Mouse (Mus musculus): ENCODE results near the gene Mrpl43. TPM values are rescaled to one million over a fixed set of nuclear protein-coding genes. Genes with fewer than 3 reads are reported as not detected.

The Mrpl43 gene
- total RNA-seq, 2 experiments from 2014 or later, result 49.1 to 51.6 TPM

DNA sequence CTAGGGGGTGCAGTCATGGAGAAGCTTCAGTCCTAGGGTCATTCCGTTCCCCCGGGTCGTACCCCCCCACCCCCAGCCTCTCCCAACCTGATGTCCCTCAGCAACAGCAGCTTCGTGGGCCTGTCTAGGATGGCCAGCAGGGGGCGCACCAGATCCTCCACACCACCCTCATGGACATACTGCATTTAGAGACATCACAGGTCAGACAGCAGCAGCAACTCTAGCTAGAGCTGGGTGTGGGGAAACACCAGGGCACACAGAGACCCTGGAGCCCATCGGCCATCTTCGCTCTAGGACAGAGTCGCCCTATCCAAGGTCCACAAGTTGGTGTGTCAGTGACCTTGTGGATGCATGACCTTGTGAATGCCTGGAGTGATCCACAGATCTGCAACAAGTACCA lies 23.9 kb upstream of the Mrpl43 start:
- intact Hi-C loops (cut with DNase I), result no loop called here
- peak; percentile 69 to 85 for DNase-seq

DNA sequence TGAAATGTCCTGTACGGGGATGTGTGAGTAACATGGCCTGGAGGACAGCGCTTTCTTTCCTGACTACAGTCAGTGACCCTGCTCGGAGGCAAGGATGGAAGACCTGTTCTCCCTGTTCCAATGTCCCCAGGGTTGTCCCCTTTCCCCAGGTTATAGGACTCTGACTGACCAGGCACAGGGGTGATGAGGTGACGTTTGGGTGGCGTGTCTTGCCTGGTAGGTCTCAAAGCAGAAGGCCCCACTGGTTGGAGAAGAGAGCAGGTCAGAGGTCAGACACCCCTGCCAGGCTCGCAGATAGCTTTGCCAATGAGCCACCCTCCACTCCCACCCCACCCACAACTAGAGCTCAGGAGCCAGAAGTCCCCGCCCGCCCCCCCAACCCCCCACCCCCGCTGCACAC lies 23.3 kb upstream of the Mrpl43 start:
- intact Hi-C loops (cut with DNase I), result no loop called here
- no peak for DNase-seq

DNA sequence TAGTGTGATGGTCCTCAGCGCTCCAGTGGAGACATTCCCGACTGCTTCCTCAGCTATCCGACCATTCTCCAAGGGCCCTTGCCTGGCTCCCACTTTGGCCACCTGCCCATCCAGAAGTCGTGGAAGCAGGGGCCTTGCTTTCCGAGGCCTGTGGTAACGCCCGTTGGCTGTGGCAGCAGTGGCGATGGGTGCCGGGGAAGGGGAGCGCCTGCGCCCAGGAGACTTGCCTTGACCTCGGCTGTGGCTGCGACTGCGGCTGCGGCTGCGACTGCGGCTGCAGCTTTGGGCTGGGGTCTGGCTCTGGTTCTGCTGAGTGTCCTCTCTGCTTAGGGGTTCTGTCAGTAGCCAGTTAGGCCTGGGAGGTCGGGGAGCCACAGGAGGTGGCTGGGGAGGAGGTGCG lies 22.5 kb upstream of the Mrpl43 start:
- intact Hi-C loops (cut with DNase I), result no loop called here
- no peak for DNase-seq

DNA sequence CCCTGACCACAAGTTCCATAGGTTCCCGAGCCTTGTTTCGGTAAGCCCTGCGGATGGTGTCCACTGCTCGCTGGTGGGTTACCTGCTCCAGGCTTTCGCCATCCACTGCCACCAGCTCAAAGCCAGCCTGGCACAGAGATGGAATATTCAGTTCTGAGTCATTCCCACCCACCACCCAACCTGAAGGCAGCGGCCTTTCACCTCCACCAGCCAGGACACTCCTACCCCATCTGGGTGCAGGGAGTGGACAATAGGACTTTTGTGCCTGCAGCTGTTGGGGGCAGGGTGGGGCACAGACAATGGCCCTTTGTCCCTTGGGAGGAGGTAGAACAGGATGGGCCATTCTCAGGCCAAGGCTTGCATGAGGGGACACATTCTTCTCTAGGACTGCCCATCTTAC lies 21.6 kb upstream of the Mrpl43 start:
- no peak for DNase-seq
- intact Hi-C loops (cut with DNase I), result no loop called here

DNA sequence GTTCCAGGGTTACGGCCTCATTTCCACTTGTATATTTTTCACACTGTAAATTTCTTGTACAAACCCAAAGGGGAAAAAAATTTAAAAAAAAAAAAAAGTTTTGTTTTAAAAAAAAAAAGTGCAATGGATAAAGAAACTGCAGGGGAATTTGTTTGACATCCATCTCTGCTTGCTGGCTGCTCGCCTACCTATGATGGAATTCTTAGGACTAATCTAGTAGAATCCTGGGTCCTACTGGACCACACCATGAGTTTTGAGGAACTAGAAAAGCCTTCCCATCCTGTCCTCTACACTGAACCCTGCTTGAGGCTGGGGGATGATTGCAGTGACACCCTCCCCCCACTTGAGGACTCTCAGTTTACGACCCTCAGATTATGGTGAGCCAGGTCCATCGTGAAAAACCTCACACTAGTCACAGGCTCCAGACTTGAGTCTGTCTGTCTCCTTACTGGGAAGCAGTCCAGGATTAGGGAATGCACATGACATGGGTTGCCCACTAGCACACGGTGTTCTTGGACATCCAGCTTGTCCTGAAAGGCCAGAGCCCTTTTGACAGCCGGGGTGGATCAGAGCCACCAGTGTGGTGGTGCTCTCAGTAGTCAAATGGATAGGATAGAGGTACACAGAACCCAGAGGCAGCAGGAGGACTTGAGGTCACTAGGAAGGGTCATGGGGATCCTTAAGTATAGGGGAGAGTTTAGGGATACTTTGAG lies 20.9 kb upstream of the Mrpl43 start:
- intact Hi-C loops (cut with DNase I), result no loop called here
- DNase-seq, result peak; percentile 47 to 60

DNA sequence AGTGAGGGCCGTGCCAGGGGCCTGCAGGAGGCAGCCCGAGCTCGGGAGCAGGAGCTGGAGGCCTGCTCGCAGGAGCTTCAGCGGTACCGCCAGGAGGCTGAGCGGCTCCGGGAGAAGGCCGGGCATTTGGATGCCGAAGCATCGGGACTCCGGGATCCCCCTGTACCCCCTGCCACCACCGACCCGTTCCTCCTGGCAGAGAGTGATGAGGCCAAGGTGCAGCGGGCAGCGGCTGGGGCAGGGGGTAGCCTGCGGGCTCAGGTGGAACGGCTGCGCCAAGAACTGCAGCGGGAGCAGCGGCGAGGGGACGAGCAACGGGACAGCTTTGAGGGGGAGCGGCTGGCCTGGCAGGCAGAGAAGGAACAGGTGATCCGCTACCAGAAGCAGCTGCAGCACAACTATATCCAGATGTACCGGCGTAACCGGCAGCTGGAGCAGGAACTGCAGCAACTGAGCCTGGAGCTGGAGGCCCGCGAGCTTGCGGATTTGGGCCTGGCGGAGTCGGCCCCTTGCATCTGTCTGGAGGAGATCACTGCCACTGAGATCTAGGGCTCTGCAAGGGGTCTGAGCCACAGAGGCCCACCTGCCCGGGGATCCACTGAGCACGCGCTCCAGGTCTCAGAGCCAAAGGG lies 19.8 kb upstream of the Mrpl43 start:
- no peak for DNase-seq
- intact Hi-C loops (cut with DNase I), result no loop called here

DNA sequence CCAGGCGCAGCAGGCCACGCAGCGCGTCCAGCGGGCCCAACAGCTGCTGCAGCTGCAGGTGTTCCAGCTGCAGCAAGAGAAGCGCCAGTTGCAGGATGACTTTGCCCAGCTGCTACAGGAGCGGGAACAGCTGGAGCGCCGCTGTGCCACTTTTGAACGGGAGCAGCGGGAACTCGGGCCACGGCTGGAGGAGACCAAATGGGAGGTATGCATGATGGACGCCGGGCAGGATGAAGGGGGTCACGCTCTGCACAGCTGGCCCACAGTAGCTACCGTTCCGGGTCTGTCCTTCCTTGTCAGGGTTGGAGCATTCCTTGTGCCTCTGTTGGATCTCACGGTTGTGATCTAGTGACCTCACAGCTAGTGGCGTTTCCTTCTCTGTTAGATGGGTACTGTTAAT lies 18.5 kb upstream of the Mrpl43 start:
- intact Hi-C loops (cut with DNase I), result no loop called here
- DNase-seq, result no peak

DNA sequence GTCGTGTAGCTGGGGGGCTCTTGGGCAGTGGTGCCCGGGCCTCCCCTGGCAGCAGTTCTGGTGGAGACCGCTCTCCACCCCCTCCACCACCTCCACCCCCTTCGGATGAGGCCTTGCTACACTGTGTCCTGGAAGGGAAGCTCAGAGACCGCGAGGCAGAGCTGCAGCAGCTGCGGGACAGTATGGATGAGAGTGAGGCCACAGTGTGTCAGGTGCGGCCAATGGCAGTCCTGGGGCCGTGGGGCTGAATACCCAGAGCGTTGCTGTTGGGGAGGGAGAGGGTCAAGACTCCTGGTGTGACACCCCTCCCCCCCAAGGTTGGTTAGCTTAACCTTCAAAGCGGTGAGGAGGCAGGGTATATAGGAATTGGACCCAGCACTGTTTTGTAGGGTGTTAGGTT lies 17.8 kb upstream of the Mrpl43 start:
- intact Hi-C loops (cut with DNase I), result no loop called here
- DNase-seq, result no peak

DNA sequence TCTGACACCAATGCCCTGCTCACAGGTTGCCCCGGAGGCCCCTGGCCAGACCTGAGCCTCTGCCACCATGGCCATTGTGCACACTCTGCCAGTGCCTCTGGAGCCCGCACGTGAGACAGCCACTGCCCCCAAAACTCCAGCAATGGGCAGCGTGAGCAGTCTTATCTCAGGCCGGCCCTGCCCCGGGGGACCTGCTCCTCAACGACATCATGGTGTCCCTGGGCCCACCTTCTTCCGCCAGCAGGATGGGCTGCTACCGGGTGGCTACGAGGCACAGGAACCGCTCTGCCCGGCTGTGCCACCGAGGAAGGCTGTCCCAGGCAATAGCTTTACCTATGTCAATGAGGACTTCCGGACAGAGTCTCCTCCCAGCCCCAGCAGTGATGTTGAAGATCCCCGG lies 15.1 kb upstream of the Mrpl43 start:
- intact Hi-C loops (cut with DNase I), result no loop called here

DNA sequence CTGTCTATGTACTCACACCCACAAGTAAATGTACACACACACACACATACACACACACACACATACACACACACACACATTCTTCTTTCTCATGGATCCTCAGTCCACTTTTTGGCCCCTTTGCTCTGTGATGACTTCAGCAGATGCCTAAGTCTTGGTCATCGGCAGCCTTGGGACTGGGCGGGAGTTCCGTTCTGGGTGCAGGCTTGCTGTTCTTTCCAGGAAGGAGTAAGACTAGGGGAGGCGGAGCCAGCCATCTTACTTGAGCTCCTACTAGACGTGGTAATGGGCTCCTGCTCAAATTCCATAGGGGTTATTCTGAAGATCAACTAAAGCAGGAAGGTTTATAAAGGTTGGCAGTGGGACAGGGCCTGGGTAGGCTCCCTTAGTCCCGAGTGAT lies 14.1 kb upstream of the Mrpl43 start:
- intact Hi-C loops (cut with DNase I), result no loop called here
- DNase-seq, result peak; percentile 82 to 83

More for the DNA sequence above, 15.1 kb upstream of the Mrpl43 start:
- DNase-seq, result no peak

DNA sequence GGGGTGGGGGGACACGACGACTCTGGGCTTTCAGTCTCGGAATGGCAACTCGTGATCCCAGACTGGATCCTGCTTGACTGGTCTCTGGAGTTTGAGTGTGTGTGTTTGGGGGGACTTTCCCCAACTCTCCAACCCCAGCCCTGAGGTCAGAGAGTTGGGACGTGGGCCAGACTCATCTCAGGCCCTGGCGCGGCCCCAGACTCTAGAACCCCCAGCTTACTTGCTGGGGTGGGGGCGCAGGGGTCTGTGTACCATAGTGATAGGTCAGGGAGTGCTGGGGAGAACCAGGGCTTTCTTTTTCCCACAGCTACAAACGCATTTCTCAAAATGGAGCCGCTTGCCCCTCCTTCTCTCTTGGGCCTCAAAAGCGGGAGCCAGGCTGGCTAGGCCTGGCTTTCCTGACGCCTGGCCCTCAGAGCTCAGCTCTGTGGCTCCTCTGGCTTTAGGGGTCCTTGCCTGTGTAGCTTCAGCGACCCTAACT lies 12.1 kb upstream of the Mrpl43 start:
- peak; percentile 60 to 71 for DNase-seq
- intact Hi-C loops (cut with DNase I), result no loop called here

DNA sequence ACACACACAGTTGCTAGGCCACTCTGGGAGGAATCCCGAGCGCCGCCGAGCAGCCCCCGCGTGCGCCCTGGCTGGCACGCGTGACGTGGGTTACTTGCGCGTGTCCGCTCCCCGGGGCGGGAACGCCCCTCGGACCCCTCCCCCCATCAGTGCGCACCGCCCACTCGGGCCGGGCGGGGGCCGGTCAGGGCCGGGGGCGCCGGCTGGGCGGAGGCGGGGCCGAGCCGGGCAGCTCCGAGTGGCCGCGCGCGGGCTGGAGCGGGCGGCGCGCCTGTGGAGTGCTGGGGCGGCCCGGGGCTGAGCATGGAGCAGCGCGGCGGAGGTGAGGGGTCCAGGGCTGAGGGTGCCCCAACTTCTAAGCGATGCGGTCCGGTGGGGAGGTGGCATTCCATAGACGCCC lies 11.7 kb upstream of the Mrpl43 start:
- DNase-seq, result peak; percentile 93 to 94
- intact Hi-C loops (cut with DNase I), result no loop called here

DNA sequence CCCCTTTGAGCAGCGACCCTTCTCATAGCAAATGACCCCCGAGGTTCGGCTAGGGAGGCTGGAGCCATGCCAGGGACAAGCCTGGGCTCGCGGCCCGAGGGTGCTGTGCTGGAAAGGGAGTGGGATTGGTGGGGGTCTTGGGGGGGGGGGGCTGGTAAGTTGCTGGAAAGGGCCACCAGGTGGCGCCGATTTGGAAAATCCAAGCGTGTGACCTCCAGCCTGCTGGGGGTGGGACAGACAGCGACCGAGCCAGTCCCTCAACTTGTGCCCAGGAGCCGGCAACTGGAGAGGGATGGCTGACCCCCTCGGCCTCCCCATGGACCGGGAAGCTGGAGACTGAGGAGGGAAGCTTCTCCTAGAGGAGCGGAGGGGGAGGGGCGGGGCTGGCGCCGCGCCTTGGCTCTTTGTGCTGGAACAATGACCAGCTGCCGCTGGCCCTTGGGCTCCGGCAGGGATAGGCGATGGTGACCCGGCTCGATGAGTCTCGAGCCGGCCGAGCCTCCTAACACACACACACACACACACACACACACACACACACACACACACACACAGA lies 11.1 kb upstream of the Mrpl43 start:
- peak; percentile 92 for DNase-seq
- intact Hi-C loops (cut with DNase I), result no loop called here

DNA sequence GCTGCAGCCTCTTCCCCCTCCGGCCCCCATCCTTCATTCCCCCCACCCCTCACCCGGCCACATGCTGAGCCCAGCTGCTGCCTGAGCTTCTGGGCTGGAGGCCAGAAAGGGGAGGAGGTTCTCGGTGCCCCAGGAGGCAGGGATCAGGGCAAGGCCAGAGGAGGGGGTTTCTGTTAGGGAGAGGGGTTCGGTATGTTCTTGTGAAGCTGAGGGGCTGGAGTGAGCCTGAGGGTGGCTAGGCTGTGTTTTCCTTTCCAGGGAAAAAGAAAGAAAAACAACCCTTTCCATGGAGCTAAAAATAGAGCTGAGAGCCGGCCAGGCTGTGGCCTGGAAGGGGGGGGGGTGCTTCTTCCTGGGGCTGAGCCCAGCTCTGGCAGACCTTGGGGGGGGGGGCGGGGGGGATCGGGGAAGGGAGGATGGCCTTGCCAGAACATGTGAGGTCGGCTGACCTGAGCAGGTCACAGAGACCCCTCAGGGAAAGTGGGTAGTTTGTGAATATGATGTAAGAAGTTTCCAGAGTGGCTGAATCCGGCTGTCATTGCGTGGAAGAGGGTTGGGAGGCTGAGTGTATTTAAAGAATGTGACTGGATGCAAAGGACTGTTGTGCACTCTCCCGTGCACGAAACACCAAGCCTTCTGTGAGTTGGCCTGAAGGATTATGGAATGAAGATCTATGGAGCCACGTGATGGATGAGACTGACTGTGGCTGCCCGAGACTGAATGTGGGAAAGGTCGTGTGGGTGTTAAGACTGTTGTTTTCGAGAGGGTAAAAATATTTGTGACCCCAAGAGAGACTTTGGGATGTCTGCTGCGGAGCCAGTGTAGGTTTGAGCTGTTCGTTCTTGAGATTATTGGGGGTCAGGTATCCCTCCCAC lies 10.3 kb upstream of the Mrpl43 start:
- intact Hi-C loops (cut with DNase I), result no loop called here
- DNase-seq, result peak; percentile 92

DNA sequence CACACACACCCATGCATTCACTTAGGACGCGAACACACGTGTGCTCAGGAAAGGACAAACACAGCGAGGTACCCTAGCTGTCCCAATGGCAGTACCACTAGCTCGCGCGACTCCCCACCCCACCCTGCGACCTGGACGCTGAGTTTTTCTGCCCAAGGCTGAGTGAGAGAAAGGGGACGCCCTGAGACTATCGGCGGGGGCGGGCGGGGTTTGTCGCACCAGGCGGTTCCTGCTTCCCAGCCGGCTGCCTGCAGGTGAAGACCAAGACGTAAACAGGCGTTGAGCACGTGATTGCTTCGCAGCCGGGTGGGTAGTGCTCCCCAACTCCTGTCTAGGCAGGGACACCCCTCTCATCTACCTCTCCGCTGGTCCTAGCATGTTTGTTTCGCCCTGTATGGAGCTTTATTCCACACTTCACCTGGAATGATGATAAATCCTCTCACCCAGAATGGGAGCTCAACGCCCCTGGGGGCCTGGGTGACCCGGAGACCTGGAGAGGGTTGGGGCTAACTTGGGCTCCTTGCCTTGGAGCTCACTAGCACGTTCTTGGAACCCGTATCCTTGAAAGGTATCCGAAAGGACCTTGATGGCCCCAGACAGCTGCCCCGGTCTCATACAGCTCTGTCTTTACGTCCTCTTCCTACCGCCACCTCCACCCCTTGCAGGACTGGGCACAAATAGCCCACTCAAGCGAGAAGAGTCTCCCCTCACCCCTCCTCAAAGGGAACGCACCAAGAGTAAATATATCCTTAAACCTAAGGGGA lies 9.5 kb upstream of the Mrpl43 start:
- intact Hi-C loops (cut with DNase I), result no loop called here
- DNase-seq, result peak; percentile 73 to 77

DNA sequence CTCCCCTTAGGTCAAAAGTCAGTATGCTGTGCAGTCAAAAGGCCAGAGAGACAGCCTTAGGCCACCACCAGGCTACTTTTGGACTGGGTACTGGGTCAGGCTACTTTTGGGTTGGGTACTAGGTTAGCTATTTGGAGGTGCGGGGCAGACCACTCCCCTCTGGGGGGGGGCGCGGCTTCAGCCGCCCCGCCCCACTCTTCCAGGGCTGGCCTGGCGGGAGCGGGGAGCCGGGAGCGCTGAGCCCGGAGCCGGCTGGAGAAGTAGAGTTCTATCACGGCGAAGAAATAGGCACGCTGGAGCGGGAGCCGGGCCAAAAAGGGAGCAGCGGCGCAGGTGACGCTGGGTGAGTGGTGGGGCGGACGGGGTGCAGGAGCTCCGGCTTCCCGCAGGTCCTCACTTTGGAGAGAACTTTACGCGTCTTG lies 8.8 kb upstream of the Mrpl43 start:
- peak; percentile 74 to 80 for DNase-seq
- intact Hi-C loops (cut with DNase I), result no loop called here

DNA sequence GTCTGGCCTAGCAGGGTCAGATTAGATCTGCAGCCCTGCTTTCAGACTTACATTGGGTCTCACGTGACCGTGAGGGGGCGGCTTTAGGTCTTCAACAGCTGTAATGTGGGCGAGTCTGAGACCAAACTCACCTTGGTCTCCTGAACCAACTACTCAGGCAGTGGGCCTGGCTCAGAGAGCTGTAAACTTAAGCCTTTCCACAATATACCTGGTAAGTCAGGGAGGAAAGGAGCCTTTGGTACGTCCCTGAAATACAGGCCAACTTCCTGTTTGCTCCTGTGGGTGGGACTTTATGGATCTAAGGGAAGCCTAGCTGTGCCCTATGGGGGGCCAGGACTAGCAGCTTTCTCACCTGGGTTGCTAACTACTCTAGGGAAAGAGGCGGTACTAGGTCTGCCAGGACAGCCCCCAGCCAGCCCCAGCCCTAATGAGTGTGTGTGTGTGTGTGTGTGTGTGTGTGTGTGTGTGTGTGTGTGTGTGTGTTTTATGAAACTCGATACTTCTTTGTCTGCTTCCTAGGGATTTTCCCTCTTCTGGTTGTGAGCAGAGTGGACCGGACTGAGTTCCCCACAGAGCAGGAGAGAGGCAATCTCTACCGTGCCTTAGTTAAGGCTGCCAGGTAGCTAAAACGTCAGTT lies 8.2 kb upstream of the Mrpl43 start, which contains the start of gene Lzts2:
Gene Lzts2, plus strand, starts transcription at position 80 of the 637 bp plus-strand sequence.
- intact Hi-C loops (cut with DNase I), result no loop called here
- DNase-seq, result peak in 1 of 2 experiments; percentile 17

DNA sequence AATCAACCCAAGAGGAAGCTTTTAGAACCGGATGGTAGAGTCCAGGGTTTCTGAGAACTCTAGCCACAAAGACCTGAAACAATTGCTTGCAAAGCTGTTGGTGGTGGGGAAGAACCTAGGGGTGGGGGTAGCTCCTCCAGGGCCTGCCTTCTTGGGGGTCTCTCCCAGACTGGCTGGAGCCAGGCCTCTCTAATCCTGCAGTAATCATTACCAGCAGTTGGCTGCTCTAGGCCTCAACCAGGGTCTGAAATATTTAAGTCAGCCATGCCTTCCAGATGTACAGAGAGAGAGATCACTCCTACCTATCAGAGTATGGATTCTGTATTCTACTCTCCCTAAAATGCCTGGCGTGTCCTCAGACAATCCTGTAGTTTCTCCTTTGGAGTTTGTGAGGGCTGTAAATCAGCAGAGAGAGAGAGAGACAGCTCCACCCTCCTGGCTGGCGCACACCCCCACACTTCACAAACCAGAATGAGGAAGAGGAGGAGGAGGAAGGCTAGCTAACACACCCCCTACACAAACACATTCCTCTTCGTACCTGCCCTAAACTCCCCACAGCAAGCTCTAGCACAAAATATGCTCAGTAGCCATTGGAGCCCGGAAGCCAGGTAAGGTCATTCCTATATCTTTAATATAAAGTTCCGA lies 7.5 kb upstream of the Mrpl43 start:
- no peak for DNase-seq
- intact Hi-C loops (cut with DNase I), result no loop called here

DNA sequence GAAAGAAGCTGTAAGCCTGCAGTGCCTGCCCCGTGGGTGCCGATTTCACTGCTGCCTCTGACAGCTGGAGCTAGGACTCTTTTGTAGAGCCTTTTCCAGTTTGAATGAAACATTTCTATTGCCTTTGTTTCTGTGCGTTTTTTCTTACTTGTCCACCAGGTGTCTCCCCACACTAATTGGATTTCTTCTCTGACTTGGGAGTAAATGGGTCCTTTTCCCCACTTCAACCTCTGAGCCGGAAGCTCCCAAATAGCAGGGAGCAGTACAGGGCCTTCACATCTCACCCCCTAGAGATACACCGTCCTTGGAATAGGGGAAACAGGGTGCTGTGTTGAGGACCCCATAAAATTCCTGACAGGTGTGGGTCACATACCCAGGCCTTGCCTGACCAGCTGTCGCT lies 6.4 kb upstream of the Mrpl43 start:
- DNase-seq, result peak; percentile 62 to 68

More for the DNA sequence above, 6.4 kb upstream of the Mrpl43 start:
- intact Hi-C loops (cut with DNase I), result loop anchor here (1.0 kb wide), 1 partner anchor 19 kb away; no protein-coding TSS in a partner anchor
